Mouse (Mus musculus): ENCODE data around the gene Wdr6.

DNA sequence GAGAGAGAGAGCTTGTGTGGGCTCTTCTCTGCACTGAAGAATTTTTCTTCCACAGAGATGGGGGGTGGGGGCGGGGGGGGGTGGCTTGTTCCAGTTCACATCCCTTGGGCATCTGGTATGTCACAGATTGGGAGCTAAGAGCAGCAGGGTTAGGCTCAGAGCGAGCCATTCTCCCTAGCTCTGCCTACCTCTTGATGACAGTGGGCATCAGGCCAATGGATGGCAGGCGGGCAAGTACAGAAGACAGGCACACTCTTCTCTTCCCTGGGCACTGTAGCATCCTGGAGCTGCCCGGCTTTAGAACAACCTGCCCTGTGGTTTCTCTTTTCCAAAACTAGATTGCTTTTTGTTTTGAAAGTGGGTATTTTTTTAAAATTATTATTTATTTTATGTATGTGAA, 12.9 kb upstream of the Wdr6 start:
- TF ChIP-seq SIN3A (IDR thresholded peaks at IDR 0.05; ENCODE audit: low read length) = no peak
- no peak for TF ChIP-seq POLR2A (IDR thresholded peaks at IDR 0.05; ENCODE audit: low read depth, low read length)
- no peak for TF ChIP-seq CTCF (conservative IDR thresholded peaks at IDR 0.05 in 1 of 2, IDR thresholded peaks at IDR 0.05 in 1 of 2; ENCODE audit: low read depth in 2 of 2, low read length in 2 of 2)
- TF ChIP-seq ETS1 (conservative IDR thresholded peaks at IDR 0.05; ENCODE audit: low read depth, low read length) = no peak
- TF ChIP-seq TBP (conservative IDR thresholded peaks at IDR 0.05; ENCODE audit: low read depth, low read length) = no peak
- no peak for TF ChIP-seq EP300 (IDR thresholded peaks at IDR 0.05; ENCODE audit: low read length)
- TF ChIP-seq USF1 (IDR thresholded peaks at IDR 0.05; ENCODE audit: low read depth, low read length) = no peak
- no peak for TF ChIP-seq ZKSCAN1 (IDR thresholded peaks at IDR 0.05; ENCODE audit: borderline replicate concordance, low read depth, low read length)
- TF ChIP-seq USF2 (conservative IDR thresholded peaks at IDR 0.05; ENCODE audit: low read depth, low read length) = no peak
- TF ChIP-seq MAZ (IDR thresholded peaks at IDR 0.05; ENCODE audit: low read depth, low read length) = no peak
- no peak for TF ChIP-seq BHLHE40 (IDR thresholded peaks at IDR 0.05; ENCODE audit: low read depth, low read length)
- TF ChIP-seq ZC3H11A (IDR thresholded peaks at IDR 0.05; ENCODE audit: low read depth, low read length) = no peak
- no peak for TF ChIP-seq CHD2 (IDR thresholded peaks at IDR 0.05; ENCODE audit: low read length)

All from CH12.LX (cell line).